Mouse (Mus musculus): ENCODE results near the gene Trim66.

Trim66 gene

DNA sequence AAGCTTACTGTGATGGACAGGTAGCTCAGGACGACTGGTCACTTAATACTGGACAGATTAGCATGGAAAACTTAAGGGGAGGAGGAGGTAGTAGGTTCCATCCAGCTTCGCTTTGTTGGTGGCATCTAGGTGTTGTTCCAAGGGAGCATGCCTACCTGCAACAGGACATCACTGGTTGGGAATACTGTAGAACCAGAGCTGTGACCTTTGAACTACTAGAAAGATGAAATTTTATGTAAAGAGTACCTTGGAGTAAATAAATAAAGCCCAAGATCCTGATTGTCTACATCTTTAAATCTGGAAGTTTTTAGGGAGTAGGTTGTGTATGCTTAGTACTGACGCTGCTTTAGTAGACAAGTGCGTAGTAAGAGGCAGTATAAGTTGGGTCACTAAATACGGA, 14.2 kb upstream of the Trim66 start:
- DNase-seq (ENCODE audit: low read depth, low spot score): no peak

DNA sequence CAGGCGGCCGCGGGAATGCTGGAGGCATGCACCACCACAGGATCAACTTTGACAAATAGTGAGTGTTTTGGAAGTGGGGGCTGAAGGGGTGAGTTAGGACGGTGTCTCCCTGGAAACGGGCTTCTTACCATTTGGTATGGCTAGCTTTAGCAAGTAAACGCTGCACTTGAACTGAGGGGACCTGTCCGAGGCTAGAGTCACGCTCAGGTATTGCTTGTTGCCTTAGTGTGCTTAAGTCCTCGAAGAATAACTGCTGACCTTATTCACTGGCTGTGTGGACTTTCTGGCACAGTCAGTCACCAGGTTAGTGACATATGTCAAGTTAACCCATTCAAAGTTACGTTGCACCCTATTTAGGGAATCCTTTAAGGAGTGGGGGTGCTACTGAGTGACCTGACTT, 12.0 kb upstream of the Trim66 start:
- no peak for DNase-seq (ENCODE audit: low read depth, low spot score)

DNA sequence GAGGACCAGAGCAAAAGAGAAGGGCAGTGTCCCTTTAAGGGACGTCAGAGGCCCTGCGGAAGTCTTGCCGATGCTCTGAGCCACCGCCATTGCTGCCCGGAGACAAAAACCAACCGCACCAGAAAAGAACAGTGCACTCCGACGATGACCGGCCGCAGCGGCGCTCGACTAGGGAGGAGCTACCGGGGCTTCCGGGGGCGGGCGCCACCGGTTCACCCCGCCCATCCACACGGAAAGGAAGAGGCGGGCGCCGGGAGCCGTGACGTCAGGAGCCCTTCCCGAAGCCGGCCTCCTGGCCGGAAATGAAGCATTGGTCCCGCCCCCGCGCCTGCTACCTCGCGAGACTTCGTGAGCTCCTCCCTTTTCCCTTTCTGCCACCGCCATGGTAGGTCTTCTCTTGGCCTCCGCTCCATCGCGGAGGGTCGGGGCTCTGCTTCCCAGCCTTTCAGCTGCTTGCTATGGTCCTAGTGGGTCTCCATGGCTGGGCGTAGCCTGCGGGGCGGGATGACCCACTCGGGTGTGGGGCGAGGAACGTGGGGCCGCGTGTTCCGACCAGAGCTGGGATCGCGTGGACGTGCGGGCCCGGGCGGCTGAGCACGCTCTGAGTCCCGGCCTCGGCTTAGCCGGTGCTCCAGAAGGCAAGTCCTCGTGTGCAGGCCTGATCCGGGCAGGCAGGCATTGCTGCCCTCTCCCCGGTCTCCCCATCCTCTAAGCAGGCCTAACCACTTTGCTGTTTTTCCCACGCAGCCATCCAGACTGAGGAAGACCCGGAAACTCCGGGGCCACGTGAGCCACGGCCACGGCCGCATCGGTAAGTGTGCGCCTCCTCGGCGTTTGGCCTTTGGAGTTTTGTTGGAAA, 11.1 kb upstream of the Trim66 start, which contains the start of gene Rpl27a:
Gene Rpl27a, plus strand, starts transcription at position 310 of the 859 bp plus-strand sequence.
- DNase-seq (ENCODE audit: low read depth, low spot score): peak; percentile 95

DNA sequence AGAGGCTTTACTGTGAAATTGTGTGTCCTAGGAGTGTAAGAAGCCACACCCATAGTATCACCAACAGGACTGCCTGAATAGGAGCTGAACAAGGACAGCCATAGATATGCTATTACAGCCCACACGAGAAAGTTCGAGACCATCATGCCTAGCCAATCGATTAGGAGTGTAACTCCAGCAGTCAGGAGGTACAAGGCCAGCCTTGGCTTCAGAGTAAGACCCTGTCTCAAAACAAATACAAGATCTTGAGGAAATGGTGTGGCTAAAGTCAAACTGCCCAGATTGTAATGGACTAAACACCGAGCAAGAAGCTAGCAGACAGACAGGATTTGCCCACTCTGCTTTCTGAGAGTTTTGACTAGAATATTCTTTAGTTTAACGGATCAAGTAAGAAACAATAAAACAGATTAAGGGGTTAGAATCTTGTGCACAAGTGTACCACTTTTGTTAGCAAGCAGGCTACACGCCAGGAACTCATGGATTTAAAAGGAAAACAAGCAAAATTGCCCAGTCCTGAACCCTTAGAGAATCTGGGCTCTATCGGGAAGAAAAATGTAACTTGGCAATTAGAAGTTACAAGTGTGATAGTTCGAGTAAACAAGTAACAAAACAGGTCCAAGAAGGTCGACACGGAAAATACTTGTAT, 10.2 kb upstream of the Trim66 start:
- no peak for DNase-seq (ENCODE audit: low read depth, low spot score)

DNA sequence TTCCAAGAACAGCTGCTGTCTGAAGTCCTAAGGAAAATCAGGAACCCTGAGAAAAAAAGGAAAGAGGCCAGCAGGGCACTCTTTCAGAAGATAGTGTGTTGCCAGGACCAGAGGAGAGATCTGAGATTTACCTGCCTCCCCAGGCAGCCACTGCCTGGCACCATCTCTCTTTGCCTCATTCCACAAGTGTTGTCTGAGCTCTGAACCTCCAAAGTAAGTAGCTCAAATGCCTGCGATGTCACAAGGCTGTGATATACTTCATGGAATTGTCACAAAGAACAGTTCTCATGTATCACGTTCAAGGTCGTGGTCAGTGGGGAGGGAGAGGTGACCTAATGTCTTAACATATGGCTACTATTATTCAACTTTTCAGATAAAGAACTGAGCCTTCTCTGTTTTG, 8.6 kb upstream of the Trim66 start:
- DNase-seq (ENCODE audit: low read depth, low spot score): no peak

DNA sequence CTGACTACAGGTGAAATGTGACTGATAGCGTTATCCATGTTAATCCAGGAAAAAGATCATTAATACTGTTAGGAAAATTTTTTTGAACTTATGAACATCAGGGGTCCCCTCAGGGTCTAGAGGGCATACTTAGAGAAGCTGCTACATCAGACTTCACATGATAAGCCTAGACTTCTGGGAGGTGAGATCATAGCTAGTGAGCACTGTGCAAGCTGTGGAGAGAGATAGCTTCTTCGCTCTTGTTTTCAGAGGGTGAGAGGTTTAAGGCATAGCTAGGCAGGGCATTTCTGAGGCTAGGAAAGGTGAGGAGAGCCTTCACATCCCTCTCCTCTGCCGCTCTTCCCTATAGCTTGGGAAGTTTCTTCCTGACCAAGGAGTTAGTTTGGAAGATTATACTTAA, 3.9 kb upstream of the Trim66 start:
- no peak for DNase-seq (ENCODE audit: low read depth, low spot score)

DNA sequence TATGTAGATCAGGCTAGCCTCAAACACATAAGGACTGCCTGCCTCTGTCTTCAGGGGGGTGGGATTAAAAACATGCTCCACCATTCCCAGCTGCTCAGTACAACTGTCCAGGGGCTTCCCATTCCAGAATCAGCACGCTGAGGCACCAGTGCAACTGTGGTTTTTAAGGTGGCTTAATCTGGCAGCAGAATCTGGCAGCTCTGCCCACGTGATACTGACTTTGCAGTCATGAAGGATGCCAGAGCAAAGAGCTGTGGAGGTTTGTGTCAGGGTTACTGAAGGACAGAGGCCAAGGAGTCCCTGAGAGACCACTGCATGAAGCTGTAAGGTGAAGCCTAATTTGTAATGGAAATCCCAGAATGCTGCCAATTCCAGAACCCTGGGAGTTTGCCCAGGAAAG, 2.9 kb upstream of the Trim66 start:
- DNase-seq (ENCODE audit: low read depth, low spot score): no peak

DNA sequence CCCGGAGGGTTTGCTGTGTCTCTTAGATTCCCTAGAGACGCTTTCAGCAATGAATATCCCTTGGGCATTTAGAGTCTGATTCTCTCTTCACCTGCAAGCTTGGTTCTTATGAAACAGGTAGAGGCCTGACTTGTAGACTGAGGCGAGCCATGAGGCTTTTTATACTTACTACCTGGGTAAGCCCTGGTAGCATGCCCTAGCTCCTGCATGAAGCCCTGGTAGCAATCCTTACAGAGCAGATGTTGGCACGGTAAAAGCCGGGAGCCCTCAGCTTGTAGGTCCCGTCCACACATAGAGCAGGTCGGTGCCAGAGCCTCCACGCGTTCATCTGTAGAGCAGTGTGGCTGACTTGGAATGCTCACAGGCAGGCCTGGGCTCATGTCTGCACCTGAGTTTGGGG, 362 bp downstream of the Trim66 start:
- DNase-seq (ENCODE audit: low read depth, low spot score): no peak

DNA sequence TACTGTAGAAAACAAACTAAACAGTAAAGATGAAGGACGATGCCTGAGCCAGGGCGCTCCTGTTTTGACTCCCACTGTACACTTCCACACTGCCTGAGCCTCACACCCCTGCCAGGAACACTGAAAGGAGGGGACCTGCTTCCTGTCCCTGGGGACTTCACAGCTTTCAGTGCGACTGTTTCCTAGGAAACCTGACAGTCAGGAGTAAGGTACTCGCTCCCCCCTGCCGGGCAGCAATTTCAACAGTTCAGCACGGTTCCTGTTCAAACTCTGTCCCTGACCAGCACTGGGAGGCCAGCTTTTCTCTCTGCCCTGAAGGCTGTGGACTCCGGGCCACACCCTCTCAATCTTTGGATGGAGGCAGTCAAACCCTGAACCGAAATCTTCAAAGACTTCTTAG, 815 bp downstream of the Trim66 start:
- no peak for DNase-seq (ENCODE audit: low read depth, low spot score)

DNA sequence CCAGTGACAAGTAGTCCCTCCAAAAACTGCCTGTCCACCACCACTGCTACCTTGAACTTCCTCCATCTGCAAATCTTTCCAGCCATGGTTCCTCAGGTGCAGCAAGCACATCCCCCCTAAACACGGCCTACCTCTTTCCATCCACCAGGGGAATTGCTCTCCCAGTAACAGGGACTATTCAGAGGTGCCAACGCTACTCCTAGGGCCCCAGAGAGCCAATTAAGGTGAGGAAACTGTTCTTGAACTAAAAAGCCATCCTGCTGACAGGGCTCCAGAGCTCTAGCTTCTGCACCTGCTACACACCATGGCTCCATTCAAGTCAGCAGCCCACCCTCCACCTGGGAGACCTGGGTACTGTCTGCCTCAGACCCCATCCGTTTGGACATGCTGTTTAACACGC, 10.4 kb downstream of the Trim66 start:
- no peak for DNase-seq (ENCODE audit: low read depth, low spot score)

DNA sequence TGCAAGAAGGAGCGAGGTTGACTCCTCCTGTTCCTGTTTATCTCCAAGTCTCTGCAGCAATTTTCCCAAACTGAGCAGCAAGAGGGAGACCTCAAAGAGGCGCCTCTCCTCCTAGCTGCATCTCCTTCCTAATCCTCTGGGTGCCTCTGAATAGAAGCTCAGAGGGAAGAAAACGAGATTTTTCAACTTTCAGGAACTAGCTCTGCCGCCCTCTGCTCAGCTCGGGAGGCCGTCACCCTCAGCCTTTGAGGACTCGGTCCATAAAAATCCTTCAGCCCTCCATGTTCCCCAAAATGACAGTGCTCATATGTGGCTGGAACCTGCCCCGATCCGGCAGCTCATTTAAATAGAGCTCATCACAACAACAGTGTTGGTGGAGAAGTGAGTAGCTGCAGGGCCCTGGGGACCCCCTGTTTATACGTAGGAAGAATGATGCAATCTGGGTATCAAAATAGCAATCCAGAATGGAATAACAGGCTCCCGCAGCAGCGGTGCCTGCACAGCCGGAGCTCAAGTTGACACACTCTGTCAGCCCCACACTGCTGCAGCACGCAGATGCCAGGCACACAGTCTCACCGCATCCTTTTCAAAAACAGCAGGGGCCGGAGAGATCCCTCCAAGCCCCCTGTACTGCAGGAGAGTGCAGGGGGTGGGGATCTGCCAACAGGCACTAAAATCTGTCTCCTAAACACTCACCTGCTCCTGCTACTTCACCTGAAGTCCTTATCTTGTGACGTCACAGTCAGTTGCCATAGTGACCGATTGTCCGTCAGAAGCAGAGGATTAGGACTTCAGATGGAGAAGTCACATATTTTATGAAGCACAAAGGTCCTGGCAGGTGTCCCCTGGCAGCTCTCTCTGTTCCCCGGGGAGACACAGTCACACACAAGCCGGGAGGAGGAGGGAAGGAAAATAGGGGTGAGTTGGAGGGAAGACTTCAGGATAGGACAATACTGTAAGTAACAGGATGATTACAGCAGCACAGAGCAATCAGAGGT, 14.3 kb downstream of the Trim66 start:
- DNase-seq (ENCODE audit: low read depth, low spot score): no peak

DNA sequence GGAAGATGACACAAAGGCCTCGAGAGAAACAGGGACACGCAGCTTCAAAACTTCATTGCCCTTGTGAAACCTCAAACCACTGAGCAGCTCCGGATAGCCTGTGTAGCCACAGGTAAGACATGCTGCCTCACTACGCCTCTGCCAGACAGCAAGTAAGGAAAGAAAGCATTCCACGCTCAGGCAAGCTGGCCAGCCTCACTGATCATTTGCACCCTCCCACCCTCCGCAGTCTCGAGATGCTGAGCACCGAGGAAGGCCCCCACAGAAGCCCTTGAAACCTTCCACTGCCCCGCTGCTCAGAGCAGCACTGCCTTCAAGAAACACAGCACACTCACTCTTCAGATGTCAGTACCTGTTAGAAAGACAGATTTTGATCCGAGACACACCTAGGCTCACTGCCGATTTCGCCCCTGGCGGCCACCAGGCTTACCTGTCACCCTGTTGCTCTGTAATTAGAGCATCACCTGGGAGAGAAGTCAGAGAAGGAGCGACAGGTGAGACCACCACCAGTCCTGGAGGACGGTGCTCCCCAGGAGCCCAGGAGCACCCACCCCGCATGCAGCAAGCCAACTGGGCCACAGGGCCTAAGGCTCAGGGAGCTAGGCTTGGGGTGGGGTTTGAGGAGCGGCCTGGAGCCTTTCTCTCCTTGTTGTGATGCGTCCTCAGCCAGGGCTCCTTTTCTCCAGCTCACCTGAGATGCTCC, 15.2 kb downstream of the Trim66 start:
- DNase-seq (ENCODE audit: low read depth, low spot score): no peak

DNA sequence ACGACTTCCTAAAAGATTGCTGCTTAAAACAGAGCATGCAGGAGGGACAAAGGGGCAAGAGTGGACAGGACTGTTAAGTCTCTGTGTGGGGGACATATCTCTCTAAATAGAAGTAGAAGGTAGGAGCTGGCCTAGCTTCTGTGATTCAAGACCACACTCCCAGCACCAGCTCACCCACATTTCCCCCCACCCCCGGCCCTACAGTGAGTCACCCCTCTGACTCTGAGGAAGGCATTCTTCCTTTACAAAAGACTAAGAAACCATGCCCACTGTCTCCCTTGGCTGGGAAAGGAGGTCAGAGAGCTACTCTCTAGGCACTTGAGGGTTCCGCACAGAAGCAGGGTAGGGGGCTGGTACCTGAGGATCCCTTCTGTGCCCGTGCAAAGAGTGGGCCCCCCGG, 23.7 kb downstream of the Trim66 start:
- DNase-seq (ENCODE audit: low read depth, low spot score): no peak

DNA sequence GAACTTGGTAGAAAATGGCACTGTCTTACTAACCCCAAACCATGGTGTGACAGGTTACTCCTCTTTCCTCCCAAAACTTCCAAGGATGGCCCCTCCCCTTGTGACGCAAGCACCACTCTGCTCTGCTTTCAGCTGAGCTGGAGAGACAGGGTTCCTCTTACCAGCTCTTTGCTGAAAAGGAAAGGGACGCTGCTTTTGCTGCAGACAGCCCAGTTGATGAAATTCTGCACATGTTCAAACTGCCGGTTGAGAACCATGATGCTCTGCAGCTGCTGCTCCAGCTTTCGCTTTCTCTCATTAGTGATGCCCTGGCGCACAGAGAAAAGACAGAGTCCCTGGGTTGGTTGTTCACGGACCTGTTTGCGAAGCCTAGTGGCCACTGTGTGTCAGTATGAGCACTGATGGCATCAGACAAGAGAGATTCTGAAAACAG, 27.2 kb downstream of the Trim66 start:
- DNase-seq (ENCODE audit: low read depth, low spot score): no peak

DNA sequence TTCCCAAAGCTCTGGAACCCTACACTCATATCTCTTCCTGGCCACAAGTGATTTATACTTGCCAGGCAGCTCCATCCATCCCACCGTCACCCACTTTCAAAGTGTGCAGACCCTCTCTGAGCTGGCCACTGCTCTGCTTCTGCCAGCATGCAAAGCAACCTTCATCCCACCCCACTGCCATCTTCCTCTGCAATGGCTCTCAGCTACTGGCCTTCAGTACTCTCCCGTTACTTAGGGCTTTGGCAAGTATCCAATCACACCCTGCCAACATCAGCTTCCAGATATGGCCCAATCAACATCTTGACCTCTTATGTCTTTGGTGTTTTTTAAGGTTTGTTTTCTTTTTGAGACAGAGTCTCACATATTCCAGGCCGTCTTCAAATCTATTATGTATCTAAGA, 30.0 kb downstream of the Trim66 start:
- no peak for DNase-seq (ENCODE audit: low read depth, low spot score)

DNA sequence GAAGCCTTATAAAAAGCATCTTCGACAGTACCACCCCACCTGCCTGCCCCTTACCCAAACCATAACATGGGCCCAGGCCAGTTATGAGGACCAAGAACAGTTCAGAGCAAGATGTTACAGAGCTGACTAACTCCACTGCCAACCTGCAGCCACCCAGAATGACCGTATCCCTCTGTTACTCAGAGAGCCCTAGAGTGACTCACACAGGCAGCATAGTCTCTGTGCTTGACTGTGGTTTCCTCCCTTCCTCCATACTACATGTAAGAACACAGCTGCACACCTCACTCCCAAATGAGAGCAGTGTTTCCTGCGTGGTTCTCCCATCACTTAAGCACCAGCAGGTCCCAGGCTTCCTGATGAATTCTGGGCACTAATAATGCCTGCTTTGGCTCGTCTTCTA, 37.2 kb downstream of the Trim66 start:
- no peak for DNase-seq (ENCODE audit: low read depth, low spot score)

DNA sequence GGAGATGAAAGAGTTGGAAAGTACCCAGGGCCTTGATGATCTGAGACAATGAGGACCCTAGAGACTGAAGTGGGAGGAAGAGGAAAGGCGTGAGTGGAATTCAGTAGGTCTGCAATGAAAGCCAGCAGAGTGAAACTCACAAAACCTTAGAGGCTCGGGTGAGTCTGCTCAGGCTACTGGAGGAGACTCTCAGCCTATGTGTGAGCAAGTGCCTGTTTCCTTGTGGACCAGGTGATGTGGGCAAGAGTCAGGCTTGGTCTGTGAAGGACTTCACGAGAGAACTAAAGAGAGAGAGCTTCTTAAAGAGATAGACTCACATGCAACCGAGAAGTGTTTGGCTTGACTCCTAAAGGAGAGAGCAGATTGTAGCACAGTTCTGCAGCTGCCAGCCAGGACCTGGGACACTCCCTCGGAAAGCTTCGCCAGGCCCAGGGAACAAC, 39.7 kb downstream of the Trim66 start:
- no peak for DNase-seq (ENCODE audit: low read depth, low spot score)

DNA sequence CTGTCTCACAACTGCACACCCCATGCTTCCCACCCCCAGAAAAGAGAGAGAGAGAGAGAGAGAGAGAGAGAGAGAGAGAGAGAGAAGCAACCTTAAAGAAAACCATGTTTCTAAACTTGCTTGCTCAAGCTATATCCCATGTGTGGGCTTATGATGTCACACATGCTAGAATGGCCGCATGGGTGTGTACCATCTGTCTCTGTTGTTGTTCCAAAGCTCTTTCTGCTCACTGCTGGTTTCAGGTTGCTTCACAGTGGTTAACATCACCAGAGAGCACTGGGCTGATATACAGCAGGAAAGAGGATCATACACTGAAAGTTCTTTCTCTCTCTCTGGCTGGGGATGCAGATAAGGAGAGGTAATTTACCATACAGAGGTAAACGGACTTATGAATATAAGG, 40.3 kb downstream of the Trim66 start:
- no peak for DNase-seq (ENCODE audit: low read depth, low spot score)

DNA sequence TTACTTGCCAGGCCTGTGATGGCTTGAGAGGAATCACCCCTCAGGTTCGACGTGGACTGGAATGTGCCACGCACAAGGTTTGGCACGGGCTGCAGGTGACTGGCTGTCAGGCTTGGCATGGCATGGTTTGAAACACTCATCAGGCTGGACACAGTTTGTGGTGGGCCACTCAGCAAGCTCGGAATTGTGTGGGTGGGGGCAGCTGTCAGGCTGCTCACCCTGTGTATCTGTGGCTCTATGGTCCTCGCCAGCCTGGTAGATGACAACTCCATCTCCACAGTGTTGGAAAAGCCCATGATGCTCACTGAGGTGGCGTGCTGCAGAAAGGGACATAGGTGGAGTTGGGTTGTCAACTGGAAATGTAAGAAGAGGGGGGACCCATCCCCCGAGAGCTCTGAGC, 47.2 kb downstream of the Trim66 start:
- DNase-seq (ENCODE audit: low read depth, low spot score): no peak

DNA sequence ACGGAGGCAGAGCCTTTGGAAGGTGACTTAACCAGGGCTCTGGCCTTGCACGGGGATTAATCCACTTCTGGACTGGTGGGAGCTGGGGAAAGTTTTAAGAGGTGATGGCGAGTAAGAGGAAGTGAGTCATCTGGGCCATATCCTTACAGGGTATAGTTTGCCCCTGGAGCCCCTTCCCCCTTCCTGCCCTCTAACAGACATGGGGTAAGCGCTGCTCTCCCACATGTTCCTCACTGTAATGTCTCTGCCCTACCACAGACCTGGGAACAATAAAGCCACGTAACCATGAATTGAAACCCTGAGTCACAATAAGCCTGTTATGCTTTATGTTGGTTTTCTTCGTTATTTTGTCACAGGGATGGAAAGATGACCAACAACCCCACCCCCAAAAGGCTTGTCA, 51.4 kb downstream of the Trim66 start:
- DNase-seq (ENCODE audit: low read depth, low spot score): no peak

DNA sequence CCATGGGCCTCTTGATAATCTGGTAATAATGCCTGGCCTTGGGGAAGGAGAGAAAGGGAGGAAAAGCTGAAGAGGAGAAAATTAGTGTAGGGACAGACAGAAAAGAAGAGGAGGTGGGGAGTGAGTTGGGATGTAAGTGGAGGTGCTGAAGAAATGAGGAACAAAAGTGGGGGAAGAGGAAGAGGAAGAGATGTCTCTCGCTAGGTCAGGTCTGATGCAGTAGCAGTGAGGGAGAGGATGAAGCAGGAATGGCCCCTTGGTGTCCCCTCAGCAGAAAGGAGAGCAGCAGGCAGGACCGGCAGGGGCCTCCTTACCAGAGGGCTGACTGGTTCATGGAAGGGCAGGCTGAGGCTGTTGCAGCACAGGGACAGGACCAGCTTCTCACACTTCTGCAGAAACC, 52.2 kb downstream of the Trim66 start:
- no peak for DNase-seq (ENCODE audit: low read depth, low spot score)

Data from retina, adult 2 months (tissue).